Mouse (Mus musculus): ENCODE measurements around the gene Arl6ip5.
"Not testable (repeated sequence)": the region's sequence is repeated elsewhere in the genome, so short reads cannot be mapped to it uniquely, and the experiment has no call there.

The Arl6ip5 gene

DNA sequence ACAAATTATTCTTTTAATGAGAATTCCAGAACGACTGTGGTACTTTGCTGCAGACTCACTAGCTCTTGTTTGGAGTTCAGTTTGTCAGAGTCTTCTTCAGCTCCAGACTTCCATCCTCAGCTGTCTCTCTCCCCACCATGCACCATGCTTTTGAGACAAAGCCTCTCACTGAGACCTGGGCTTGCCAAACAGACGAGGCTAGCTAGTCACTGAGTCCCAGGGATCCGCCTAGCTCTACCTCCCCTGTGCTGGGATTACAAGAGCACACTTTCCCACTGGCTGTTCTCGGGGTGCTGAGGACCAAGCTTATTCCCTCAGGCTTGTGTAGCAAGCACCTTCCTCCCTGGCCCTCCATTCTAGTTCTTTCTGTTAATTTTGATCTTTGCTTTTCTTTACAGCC lies 13.1 kb downstream of the Arl6ip5 start:
- no peak for DNase-seq (ENCODE audit: extremely low spot score)

DNA sequence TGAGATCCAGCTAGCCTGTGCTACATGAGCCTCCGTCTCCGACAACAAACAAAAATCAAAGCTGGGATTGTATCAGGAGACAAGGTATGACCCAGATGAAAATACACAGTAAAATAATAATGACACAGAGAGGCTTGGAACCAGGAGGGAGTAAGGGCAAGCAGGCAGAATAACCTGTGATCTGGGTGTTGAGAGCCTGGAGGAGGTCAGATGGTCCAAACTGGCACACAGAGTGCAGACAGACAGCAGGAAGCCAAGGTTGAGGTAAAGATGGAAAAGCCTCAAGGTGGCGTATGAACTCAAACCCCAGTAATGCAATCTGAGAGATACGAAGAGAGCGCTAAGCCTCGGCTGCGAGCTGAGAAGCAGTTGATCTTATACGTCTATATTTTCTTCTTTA lies 14.0 kb downstream of the Arl6ip5 start:
- DNase-seq (ENCODE audit: extremely low spot score): no peak

DNA sequence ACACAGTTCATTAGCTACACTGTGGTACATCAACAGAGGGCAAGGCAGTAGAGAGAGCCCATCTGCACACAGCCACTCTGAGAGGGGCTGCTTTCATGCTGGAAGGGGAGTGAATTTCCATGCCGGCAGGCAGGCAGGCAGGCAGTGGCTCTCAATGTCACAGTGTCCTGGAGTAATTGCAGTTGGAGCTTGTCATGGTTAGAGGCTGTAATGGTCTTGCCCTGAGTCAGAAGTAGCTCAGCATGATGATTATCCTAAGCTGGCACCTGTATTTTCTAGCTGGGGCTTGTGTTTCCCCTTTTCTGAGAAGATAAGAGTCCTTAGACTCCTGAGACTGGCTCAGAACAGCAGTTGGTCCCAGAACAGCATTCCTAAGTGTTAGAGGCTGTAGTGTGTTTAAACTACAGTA lies 15.6 kb downstream of the Arl6ip5 start:
- no peak for DNase-seq (ENCODE audit: extremely low spot score)

DNA sequence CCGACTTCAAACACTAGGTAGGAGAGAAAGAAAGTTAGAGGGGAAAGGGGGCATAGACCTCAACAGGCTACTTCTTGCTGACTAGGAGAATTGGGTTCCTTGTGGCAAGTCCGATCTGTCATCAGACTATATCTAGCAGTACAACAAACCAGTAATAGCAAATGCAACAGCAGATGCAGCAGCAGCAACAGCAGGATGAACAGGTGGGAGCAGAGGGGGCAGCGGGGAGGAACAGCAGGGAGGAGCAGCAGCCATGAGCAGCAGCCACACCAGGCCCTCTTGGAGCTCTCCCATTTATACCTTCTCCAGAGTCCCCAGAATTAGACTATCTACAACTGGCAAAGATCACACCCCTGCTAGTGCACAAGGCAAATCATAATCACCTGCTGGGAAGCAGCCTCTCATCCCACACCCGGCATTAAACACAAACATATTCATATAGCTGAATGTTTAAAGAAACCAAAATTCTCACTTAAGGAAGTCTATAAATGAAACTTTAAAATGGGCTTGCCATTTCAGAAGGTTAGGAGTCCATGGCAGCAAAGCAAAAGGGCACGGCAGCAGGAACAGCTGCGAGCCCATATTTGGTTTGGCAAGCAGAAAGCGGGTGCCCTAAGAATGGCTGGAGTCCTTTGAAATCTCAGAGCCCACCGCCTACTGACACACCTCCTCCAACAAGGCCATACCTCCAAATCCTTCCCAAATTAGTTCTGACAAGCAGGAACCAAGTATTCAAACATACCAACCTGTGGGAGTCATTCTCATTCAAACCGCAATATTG lies 16.8 kb downstream of the Arl6ip5 start:
- DNase-seq (ENCODE audit: extremely low spot score): no peak

DNA sequence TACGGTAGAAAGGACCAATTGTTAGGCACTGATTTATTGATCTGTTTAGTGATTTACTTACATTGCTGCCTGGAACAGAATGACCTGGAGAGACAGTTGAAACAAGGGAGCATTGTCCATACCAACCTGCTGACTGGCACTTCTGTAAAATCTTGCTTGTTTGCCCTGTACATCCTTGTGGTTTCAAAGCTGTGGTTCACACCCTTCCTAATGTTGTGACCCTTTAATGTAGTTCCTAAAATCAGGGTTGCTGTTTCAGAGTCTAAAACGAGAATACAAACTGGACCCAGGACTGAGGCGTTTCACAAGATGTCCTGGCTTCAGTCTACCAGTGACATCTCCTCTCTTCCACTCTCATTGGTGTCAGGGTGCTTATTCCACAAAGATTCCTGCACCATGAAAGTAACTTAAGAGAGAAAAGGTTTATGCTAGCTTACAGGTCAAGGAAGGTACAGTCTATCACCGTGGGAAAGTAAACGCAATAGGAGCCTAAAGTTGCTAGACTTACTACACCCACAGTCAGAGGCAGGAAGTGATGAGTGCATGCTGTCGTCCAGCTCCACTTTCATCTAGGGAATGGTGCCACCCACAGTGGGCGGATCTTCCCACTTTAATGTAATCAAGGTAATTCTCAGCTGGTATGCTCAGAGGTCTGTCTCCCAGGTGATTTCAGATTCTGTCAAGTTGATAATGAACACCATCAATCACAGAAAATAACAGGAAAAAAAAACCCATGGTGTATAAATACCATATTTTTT lies 24.6 kb downstream of the Arl6ip5 start:
- no peak for DNase-seq (ENCODE audit: extremely low spot score)

DNA sequence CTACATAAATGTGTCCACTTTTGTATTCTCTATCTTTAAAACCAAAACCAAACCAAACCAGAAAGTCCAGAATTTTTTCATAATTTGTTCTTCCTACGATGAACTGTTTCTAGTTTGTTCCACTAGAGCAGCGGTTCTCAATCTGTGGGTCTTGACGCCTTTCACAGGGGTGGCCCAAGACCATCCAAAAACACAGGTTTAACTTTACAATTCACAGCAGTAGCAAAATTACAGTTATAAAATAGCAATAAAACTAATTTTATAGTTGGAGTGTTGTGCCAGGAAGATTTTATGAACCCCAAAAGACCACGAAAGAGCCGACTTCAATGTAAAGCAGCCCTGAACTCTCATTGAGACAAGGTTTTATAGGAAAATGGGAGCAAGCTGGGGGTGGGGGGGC lies 25.6 kb downstream of the Arl6ip5 start:
- DNase-seq (ENCODE audit: extremely low spot score): no peak

DNA sequence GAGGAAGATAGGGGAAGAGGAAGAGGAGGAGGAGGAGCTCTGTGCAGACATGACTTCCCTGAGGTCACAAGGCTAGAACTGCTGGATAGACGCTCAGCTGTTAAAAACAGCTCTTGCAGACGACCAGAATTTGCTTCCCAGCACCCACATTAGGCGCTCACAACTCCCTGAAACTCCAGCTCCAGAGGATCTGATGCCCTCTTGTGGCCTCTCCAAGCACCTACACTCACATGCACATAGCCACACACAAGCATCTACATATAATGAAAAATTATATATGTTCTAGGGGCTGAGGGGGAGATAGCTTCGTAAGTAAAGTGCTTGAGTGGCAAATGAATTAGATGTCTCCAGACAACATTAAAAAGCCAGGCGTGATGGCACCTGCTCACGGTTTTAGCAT lies 28.9 kb downstream of the Arl6ip5 start:
- no peak for DNase-seq (ENCODE audit: extremely low spot score)

DNA sequence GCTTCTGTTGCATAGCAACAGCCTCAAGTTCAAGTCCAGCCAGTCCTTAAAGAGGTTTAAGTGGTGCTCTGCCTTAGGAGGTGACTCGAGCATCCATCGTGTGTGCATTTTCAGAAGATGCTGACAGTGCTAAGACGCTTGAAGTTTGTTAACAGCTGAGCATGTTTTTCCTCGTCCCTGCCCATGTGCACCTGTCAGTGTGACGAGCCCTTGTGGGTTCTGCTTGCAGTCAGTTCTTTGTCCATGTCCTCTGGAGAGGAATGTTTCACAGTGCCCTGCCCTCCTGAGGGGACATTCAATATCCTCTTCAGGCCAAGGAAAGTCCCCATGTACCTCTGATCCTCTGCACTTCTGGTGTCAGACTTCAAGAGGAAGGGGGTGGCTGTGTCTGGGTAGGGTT lies 29.6 kb downstream of the Arl6ip5 start:
- DNase-seq (ENCODE audit: extremely low spot score): no peak

DNA sequence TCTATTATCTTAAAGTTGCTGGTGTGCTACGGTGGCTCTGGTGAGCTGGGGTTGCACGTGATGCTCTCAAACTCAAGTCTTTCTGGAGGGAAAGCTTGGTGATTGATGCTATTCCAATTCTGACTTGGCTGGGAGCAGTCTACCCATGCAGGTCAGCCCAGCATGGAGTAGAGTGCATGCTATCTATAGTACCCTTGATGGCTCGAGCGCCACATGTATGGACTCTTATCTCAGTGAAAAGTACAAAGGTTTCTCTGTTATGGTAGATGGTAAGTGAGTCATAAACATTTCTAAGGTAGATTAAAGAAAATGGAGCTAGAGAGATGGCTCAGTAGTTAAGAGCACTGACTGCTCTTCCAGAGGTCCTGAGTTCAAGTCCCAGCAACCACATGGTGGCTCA lies 32.0 kb downstream of the Arl6ip5 start:
- no peak for DNase-seq (ENCODE audit: extremely low spot score)

DNA sequence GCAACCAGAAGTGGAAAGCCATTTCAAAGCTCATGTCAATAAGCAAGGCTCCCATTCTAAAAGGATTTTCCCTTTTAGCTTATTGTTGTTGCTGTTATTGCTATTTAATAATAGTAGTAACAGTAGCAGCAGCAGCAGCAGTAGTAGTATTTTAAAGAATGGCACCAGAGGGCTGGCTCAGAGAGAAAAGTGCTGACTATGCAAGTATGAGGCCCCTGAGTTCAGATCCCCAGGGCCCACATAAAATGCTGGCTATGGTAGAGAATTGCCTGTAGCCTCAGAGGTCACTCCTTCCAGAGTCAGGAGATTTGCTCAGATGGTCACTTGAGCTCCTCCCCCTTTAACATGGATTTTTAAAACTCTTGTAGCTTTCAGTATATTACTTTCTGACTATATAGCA lies 34.7 kb downstream of the Arl6ip5 start:
- no peak for DNase-seq (ENCODE audit: extremely low spot score)

DNA sequence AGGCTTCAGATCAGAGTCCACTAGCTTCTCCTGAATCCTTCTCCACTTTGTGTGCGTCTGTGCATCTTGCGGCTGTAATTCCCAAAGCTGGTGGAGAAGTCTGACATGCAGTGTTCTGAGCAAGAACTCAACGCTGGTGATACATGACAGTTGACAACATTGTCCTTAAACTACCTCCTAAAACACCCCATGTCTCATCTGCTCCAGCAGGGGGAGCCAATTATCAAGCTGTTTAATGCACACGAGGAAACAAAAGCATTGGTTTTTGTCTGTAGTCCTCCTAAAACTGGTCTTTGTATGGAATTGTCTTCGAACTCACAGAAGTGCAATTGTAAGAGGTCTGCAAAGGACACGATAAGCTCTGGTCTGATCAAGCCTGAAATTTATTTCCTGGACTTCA lies 40.5 kb downstream of the Arl6ip5 start:
- DNase-seq (ENCODE audit: extremely low spot score): peak; percentile 32

DNA sequence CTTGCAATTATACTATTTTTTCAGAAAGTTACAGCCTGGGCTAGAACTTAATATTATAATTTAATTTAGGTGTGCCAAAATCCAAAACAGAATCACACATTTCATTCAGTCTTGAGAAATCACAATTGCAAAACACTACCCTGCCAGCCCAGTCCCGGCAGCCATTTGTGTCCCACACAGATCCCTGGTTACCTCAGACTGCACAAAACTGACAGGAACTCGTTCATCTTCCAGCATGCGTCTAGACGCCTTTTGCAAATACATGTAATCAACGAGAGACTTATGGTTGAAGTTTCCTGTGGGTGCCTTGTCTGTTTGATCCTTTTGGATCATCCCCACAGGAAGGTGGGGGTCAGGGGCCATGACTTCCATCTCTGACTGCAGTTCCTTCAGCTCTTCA lies 41.6 kb downstream of the Arl6ip5 start:
- no peak for DNase-seq (ENCODE audit: extremely low spot score)

DNA sequence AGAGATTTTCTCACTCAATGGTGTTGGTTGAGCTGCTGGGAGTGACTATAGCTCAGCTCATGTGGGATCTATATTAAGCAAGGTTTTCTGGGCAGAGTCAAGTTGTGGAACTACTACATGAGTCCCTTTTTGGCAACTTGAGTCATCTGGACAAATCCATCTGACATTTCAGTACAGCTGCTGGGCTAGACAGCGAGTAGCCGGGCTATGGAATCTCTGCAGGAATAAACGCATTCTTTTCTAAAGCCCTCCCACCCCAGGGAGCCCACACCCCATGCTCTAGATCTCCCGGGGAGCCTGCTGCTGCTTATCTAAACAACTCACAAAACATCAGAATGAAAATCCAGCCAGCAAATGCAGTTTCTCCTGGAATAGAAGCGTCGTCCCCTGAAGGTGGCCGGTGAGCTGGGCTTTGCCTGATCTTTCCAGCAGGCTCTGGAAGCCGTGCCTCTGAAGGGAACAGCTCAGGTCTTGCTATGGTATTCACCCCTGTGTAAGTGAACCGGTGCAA lies 42.3 kb downstream of the Arl6ip5 start, which contains the start of gene Lmod3:
Gene Lmod3 (minus strand): TSS at position 49 of the 511 bp plus-strand sequence.
- no peak for DNase-seq (ENCODE audit: extremely low spot score)

DNA sequence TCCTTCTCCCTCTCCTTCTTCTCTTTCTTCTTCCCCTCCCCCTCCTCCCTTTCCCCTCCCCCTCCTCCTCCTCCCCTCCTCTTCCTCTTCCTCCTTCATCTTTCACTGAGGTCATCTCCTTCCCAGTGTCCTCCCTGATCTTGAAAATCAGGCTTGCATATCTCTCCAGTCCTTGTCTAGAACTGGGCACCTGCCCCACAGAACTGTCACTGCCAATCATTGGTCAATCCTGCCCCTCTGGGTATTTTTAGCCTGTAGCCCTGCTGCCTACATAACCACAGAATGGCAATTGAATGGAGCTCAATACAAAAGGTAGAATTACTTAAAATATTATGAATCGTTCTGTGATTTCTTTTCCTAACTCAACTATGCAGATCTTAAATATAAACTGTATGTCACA lies 48.0 kb downstream of the Arl6ip5 start:
- no peak for DNase-seq (ENCODE audit: extremely low spot score)

DNA sequence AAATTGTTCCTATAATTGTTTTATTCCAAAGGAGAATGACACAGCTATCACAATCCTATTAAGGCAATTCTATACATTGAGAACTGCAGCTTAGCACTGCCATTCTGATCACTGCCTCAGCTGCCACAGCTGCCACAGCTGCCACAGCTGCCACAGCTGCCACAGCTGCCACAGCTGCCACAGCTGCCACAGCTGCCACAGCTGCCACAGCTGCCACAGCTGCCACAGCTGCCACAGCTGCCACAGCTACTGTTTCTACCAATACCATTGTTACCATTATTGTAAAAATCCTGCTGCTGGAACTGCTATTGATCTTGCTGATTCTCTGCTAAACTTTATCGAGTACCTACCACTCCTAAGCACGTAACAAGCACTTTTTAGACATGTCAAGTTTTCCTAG lies 49.4 kb downstream of the Arl6ip5 start:
- not testable (repeated sequence) for DNase-seq (ENCODE audit: extremely low spot score)

DNA sequence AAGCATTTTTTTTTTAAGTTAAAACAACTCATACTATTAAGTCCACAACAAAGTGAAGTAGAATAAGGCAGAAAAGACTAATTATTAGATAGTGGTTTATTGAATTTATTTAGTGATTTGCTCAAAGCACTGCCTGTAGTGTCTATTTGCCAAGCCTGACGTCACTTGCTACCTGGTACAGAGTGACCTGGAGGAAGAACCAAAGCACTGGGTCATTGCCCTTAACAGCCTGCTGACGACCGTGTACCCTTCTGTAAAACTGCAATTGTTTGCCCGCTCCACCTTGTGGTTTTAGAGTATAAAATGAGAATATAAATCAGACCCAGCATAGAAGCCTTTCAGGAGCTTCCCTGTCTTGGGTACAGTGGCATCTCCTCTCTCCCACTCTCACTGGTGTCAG lies 51.7 kb downstream of the Arl6ip5 start:
- DNase-seq (ENCODE audit: extremely low spot score): no peak

DNA sequence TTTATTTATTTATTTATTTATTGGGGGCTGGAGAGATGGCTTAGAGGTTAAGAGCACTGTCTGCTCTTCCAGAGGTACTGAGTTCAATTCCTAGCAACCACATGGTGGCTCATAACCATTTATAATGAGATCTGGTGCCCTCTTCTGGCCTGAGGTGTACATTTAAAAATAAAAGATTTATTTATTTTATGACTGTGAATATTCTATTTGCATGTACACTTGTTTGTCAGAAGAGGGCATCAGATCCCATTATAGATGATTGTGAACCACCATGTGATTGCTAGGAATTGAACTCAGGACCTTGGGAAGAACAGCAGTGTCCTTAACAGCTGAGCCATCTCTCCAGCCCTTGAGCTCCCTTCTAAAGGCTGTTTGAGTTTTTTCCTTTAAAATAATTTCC lies 53.3 kb downstream of the Arl6ip5 start:
- DNase-seq (ENCODE audit: extremely low spot score): not testable (repeated sequence)

DNA sequence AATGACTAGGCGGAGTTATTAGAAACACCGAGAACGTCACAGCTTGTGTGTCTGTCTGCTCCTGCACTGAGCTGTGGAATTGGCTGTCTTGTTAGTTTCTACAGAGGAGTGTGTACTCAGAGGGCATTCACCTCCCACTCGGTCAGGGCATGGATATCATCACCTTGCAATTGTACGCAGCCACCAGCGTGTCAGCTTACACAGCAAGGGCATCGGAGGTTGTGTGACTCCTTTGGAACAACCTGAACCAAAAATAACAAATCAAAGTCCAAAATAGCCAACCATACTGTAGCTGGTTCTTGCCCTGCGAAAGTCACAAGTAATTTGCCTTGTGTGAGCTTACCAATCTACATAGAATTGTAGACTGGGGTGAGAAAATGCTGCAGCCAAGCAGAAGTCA lies 54.8 kb downstream of the Arl6ip5 start:
- no peak for DNase-seq (ENCODE audit: extremely low spot score)

DNA sequence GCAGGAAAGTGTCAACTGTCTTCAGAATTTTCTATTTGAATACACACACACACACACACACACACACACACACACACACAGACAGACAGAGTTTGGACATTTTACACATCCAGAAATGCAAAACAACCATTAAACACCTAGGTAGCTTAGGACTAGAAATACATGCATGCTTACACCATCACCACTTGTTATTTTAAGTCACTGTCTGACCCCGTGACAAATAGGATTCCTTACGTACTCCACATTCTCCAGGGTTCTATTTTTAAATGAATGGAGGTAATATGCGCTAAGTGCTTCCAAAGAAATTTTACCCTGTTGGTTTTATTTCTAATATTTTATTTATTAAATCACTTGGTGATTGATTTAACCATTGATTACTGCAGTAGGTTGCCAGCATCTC lies 55.2 kb downstream of the Arl6ip5 start:
- no peak for DNase-seq (ENCODE audit: extremely low spot score)

DNA sequence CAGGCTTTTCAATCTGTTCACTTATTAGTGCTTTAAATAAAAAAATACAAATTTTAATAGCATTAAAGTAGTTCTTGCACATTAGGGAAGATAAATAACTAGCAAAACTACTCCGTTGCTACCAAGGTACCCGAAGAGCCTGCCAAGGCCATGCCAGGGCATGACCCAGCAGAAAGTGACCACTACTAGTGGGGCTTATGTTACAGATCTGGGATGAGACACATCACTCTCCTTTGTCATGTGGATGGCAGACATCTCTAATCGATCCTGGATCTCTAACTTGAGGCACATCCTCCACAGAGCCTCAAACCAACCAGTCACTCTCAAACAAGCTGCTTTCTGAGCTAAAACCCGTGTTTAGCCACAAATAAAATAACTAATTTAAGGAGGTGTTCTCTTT lies 56.2 kb downstream of the Arl6ip5 start:
- DNase-seq (ENCODE audit: extremely low spot score): no peak

DNA sequence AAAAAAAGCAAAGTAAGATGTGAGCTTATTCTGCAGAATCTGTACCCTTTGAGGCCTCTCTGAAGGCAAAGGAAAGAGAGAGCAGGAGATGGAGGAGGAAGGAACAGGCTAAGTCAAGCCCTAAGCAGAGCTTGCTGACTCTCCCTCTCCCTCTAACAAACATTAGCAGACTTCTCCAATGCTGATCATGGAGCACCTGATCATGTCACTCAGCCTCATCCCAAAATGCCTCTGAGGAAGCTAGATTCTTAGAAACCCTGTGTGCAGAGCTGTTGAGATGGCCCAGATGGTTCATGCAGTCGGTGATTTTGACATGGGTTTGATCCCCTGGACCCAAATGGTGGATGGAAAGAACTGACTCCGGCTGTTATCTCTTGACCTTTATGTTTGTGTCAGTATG lies 56.6 kb downstream of the Arl6ip5 start:
- DNase-seq (ENCODE audit: extremely low spot score): no peak

DNA sequence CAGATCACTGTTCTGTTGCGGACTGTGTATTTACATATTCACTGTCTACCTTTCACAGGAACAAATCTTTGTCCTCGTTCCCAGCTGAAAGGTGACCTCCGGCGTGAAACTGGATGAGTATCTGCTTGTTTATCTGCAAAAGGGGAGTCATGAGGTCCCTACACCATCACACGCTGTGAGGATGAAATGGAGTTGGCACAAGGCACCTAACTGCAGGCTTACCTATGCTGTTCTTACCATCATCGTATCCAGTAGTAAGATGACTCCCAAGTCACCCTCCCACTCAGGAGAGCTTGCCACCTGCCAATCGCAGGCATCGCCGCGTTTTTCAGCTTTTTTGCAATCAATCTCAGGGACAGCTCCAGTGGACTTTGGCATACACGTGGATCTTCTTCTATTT lies 59.1 kb downstream of the Arl6ip5 start:
- no peak for DNase-seq (ENCODE audit: extremely low spot score)

DNA sequence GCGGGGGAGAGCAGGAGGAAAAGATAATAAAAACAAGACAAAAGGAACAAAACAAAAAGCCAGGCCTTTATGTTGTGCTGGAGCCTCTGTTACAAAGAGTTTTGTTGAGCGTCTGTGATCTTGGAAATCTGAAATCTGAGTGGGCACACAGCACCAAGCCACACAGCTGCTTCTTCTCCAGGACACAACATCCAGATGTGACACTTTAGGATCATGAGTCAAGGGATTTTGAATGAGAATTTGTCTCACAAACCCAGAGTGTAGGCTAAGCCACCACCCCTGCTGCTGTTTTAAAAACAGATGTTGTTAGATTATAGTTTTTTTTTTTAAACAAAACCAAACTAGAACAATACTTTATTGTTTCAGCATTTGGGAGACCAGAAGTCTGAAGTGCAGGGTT lies 61.9 kb downstream of the Arl6ip5 start:
- DNase-seq (ENCODE audit: extremely low spot score): no peak

Data from embryo, embryonic 9.5 days (tissue).